In genomic region chr7:96204809-96205350, GRCm38 (mm10) we compare ENCODE assay signal across 23 mouse cellular contexts. TPM values are rescaled to one million over a fixed set of nuclear protein-coding genes. Genes with fewer than 3 reads are reported as not detected.
"Had no signal": no experiment of that assay in that cellular context is flagged by ENCODE, and none has a peak within 500 bp of the region (broad histone marks: within the 10 kb centered on the region; RNA-seq: fewer than 3 reads in every experiment).

No protein-coding gene starts in this region.

- H3K9me3 ChIP-seq: limb, embryonic 10.5 days; limb, embryonic 13.5 days; liver, embryonic 12.5 days; liver, embryonic 15.5 days; lung, embryonic 15.5 days; midbrain, embryonic 12.5 days; midbrain, embryonic 15.5 days; neural tube, embryonic 13.5 days; stomach, embryonic 15.5 days had no signal

- DNase-seq: kidney, adult 11 months; kidney, adult 9 months; kidney, postnatal 10 days; kidney, postnatal 4 days; liver; lung, adult 18-20 months; lung, postnatal 10 days; lung, postnatal 4 days; retina, postnatal 1 day; right cerebral cortex, postnatal 25 days; spleen, adult 18-20 months; thymus, postnatal 25 days had no signal

- H3K4me1 ChIP-seq: liver, embryonic 12.5 days; liver, embryonic 15.5 days; stomach, embryonic 15.5 days had no signal

- H3K4me3 ChIP-seq: limb, embryonic 10.5 days; limb, embryonic 13.5 days; liver, embryonic 12.5 days; liver, embryonic 15.5 days; lung, embryonic 15.5 days; midbrain, embryonic 12.5 days; midbrain, embryonic 15.5 days; myocyte; neural tube, embryonic 13.5 days; stomach, embryonic 15.5 days had no signal

- H3K9ac ChIP-seq: limb, embryonic 13.5 days; liver, embryonic 12.5 days; liver, embryonic 15.5 days; lung, embryonic 15.5 days; midbrain, embryonic 12.5 days; midbrain, embryonic 15.5 days; neural tube, embryonic 13.5 days; stomach, embryonic 15.5 days had no signal

- H3K27ac ChIP-seq: limb, embryonic 10.5 days; limb, embryonic 13.5 days; liver, embryonic 12.5 days; liver, embryonic 15.5 days; lung, embryonic 15.5 days; midbrain, embryonic 12.5 days; midbrain, embryonic 15.5 days; neural tube, embryonic 13.5 days; stomach, embryonic 15.5 days had no signal

- ATAC-seq: liver, embryonic 12.5 days; midbrain, embryonic 15.5 days had no signal

- H3K4me2 ChIP-seq: limb, embryonic 13.5 days; liver, embryonic 12.5 days; liver, embryonic 15.5 days; lung, embryonic 15.5 days; midbrain, embryonic 12.5 days; midbrain, embryonic 15.5 days; neural tube, embryonic 13.5 days; stomach, embryonic 15.5 days had no signal

- H3K36me3 ChIP-seq: limb, embryonic 10.5 days; limb, embryonic 13.5 days; liver, embryonic 12.5 days; liver, embryonic 15.5 days; lung, embryonic 15.5 days; midbrain, embryonic 12.5 days; midbrain, embryonic 15.5 days; neural tube, embryonic 13.5 days; stomach, embryonic 15.5 days had no signal

RNA-seq across cellular contexts. Expression of gene Tenm4, which starts 33.8 kb away (rescaled TPM):
- total RNA-seq: megakaryocyte progenitor cell, adult 5-6 weeks had no signal
